Mouse (Mus musculus): ENCODE results near the gene Adamts9. TPM values are rescaled to one million over a fixed set of nuclear protein-coding genes. Genes with fewer than 3 reads are reported as not detected.
A peak's percentile ranks its signal among the peaks of the same experiment; 100 is the strongest.

Gene Adamts9
- polyA plus RNA-seq, 1 experiment, result 1.4 TPM

DNA sequence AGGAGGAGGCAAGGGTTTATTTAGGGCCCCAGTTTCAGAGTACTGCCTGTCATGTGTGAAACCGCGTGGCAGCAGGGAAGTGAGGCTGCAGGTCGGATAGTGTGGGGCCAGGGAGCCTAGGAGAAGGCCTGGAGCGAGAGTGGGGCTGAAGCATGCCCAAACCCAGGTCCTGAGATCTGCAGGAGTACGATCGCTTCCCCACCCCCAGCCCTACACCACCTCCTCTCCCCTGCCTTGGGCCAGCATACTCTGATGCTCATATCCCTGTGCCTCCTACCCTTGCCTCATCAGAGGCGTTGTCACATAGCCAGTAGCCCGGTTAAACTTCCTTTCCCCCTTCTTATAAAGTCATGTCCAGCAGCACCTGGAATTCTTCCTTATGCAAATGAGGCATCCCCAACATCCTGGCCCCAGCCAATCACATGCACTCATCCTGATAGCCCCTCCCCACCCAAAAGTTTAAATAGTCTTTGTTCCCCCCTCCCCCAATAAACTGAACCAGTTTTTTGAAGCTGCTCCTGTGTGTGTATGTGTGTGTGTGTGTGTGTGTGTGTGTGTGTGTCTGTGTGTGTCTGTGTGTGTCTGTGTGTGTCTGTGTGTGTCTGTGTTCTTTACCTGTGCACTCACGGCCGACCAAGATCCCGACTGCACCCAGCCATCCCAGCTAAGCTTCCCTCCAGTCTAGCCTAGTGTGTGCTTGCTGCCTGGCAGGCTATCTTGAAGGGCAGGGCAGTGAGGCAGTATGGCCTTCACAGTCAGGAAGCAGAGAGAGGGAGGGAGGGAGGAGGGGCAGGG, 164.0 kb downstream of the Adamts9 start:
- TF ChIP-seq POLR2A (IDR thresholded peaks at IDR 0.05; ENCODE audit: borderline replicate concordance, control insufficient read depth, low read depth, low read length) (no peak), CTCF (IDR thresholded peaks at IDR 0.05; ENCODE audit: control insufficient read depth, insufficient read depth, low read length) (no peak)
- H3K27ac ChIP-seq (ENCODE audit: control insufficient read depth, insufficient read depth, low read depth, low read length, poor library complexity), result no peak overlapping the region
- H3K4me3 ChIP-seq (replicated peaks; ENCODE audit: control insufficient read depth, low read depth, low read length), result no peak overlapping the region
- WGBS, result 79% methylated on average over 11 of the region's 11 CpGs
- H3K4me1 ChIP-seq (ENCODE audit: control insufficient read depth, insufficient read depth, low read length), result no peaks in the 10 kb centered on the region

DNA sequence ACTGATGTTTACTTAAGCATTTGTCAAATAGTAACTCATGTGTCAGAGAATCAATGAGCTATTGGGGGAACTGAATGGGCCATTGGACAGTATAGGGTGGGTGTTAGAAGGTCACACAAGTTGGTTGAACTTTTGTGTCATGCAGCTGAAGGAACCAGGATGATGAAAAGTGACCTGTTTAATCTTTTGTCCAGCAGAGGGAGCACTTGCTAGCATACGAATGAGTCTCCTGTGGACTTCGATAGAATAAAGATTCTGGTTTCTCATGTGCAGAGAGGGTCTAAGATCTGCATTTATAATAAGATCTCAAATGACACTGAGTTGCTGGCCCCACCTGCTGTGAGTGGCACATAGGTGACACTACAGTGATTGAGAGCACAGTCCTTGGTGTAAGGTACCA, 166.9 kb downstream of the Adamts9 start:
- Histone ChIP-seq H3K4me3 (replicated peaks; ENCODE audit: control insufficient read depth, low read depth, low read length) (no peak overlapping the region), H3K4me1 (ENCODE audit: control insufficient read depth, insufficient read depth, low read length) (no peaks in the 10 kb centered on the region), H3K27ac (ENCODE audit: control insufficient read depth, insufficient read depth, low read depth, low read length, poor library complexity) (no peak overlapping the region)
- WGBS, result 3% methylated on average over 2 of the region's 2 CpGs
- TF ChIP-seq CTCF (IDR thresholded peaks at IDR 0.05; ENCODE audit: control insufficient read depth, insufficient read depth, low read length), result no peak
- no peak for TF ChIP-seq POLR2A (IDR thresholded peaks at IDR 0.05; ENCODE audit: borderline replicate concordance, control insufficient read depth, low read depth, low read length)

DNA sequence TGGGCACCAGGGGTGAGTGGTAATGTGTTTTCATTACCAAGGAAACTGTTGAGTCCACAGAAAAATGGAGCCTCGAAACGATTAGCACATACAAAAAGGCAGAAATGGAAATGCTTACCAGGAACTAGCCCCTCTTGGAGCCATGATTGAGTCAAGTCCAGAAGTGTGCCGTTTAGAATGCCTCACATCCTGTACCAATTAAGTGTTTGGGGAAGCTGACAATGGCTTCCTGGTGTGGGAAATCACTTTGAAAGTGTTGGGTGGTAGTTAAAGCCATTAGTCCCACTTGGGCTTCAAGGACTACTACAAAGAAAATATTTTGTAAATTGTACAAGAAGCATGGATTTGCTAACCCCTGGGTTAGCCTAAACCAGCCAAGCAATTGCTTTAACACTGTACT, 180.9 kb downstream of the Adamts9 start:
- TF ChIP-seq CTCF (IDR thresholded peaks at IDR 0.05; ENCODE audit: control insufficient read depth, insufficient read depth, low read length) (no peak), POLR2A (IDR thresholded peaks at IDR 0.05; ENCODE audit: borderline replicate concordance, control insufficient read depth, low read depth, low read length) (no peak)
- 20% methylated on average over 3 of the region's 3 CpGs for WGBS
- Histone ChIP-seq H3K27ac (ENCODE audit: control insufficient read depth, insufficient read depth, low read depth, low read length, poor library complexity) (no peak overlapping the region), H3K4me1 (ENCODE audit: control insufficient read depth, insufficient read depth, low read length) (no peaks in the 10 kb centered on the region), H3K4me3 (replicated peaks; ENCODE audit: control insufficient read depth, low read depth, low read length) (no peak overlapping the region)

DNA sequence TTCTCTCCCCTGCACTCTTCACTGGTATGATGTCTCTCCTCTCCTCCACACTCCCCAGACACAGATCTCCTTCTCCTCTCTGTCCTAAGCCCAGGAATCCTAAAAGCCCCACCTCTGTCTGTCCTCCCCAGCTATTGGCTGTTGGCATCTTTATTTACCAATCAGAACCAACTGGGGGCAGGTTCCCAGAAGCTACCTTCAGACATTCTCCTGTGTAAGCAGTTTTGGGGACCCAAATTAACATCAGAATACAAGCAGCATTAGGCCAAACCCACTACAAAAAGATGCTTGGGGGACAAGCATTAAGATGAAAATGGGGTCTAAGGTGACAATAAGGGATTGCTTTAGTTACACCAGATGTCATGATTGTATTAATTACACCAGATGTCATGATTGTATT, 183.7 kb downstream of the Adamts9 start:
- Histone ChIP-seq H3K27ac (ENCODE audit: control insufficient read depth, insufficient read depth, low read depth, low read length, poor library complexity) (no peak overlapping the region), H3K4me3 (replicated peaks; ENCODE audit: control insufficient read depth, low read depth, low read length) (no peak overlapping the region), H3K4me1 (ENCODE audit: control insufficient read depth, insufficient read depth, low read length) (no peaks in the 10 kb centered on the region)
- TF ChIP-seq CTCF (IDR thresholded peaks at IDR 0.05; ENCODE audit: control insufficient read depth, insufficient read depth, low read length) (no peak), POLR2A (IDR thresholded peaks at IDR 0.05; ENCODE audit: borderline replicate concordance, control insufficient read depth, low read depth, low read length) (no peak)

DNA sequence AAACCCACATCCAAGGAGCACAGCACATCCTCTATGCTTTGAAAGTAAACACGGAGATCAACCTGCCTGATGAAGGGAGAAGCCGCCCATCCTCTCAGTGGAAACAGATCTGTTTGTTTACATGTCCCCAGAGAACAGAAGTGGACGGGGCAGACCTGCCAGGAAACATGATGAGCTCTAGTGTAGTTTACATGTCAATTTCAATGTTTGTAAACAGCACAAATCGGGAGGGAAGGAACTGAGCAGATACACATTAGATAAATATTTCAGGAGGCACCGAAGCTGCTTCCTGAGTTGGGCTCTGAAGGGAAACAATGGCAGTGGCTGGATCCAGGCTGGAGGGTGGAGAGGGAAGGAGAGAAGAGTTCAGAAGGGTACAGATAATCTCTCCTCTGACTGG, 187.5 kb downstream of the Adamts9 start:
- TF ChIP-seq CTCF (IDR thresholded peaks at IDR 0.05; ENCODE audit: control insufficient read depth, insufficient read depth, low read length), result no peak
- TF ChIP-seq POLR2A (IDR thresholded peaks at IDR 0.05; ENCODE audit: borderline replicate concordance, control insufficient read depth, low read depth, low read length), result no peak
- no peak overlapping the region for H3K27ac ChIP-seq (ENCODE audit: control insufficient read depth, insufficient read depth, low read depth, low read length, poor library complexity)
- H3K4me3 ChIP-seq (replicated peaks; ENCODE audit: control insufficient read depth, low read depth, low read length), result no peak overlapping the region
- 47% methylated on average over 5 of the region's 5 CpGs for WGBS
- no peaks in the 10 kb centered on the region for H3K4me1 ChIP-seq (ENCODE audit: control insufficient read depth, insufficient read depth, low read length)

DNA sequence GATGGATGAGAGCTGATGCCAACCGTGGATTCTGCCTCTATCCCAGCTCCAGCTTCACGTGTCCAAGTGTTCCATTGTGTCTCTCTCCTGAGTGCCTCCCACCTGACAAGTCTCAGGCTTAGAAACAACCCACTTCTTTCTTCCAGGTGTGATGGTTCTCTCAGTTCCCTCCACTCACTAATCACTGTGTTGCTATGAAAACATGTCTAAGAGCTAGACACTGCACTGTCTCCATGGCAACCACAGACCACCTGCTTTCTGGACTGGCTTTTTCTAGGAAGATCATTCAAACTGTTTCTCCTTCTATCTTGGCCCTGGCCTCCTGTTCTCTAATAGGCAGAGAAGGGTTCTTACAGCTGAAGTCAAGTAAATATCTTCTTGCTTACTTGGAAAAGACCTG, 190.6 kb downstream of the Adamts9 start:
- TF ChIP-seq POLR2A (IDR thresholded peaks at IDR 0.05; ENCODE audit: borderline replicate concordance, control insufficient read depth, low read depth, low read length), result no peak
- no peak for TF ChIP-seq CTCF (IDR thresholded peaks at IDR 0.05; ENCODE audit: control insufficient read depth, insufficient read depth, low read length)
- H3K4me1 ChIP-seq (ENCODE audit: control insufficient read depth, insufficient read depth, low read length), result no peaks in the 10 kb centered on the region
- H3K27ac ChIP-seq (ENCODE audit: control insufficient read depth, insufficient read depth, low read depth, low read length, poor library complexity), result no peak overlapping the region
- WGBS, result 88% methylated on average over 2 of the region's 2 CpGs
- H3K4me3 ChIP-seq (replicated peaks; ENCODE audit: control insufficient read depth, low read depth, low read length), result no peak overlapping the region

DNA sequence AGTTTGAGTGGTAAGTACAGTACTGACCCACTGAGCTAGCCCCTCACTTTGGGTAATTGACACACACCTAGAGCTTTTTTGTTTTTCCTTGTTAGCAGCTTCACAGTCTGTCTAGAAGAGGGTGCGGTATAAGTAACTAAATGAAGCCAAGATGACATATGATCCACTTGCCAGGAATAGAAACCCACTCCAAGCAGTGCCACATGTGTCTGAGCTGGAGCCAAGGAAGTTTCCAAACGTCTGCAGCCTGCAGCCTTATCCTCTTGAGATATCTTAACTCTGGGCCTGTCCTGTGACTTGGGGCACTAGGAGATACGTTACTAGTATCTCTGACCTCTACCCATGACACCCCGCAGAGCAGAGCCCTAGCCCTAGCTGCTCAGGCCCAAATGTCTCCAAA, 193.9 kb downstream of the Adamts9 start:
- TF ChIP-seq CTCF (IDR thresholded peaks at IDR 0.05; ENCODE audit: control insufficient read depth, insufficient read depth, low read length), result no peak
- TF ChIP-seq POLR2A (IDR thresholded peaks at IDR 0.05; ENCODE audit: borderline replicate concordance, control insufficient read depth, low read depth, low read length), result no peak
- H3K4me3 ChIP-seq (replicated peaks; ENCODE audit: control insufficient read depth, low read depth, low read length), result no peak overlapping the region
- no peaks in the 10 kb centered on the region for H3K4me1 ChIP-seq (ENCODE audit: control insufficient read depth, insufficient read depth, low read length)
- H3K27ac ChIP-seq (ENCODE audit: control insufficient read depth, insufficient read depth, low read depth, low read length, poor library complexity), result no peak overlapping the region
- 66% methylated on average over 4 of the region's 4 CpGs for WGBS

DNA sequence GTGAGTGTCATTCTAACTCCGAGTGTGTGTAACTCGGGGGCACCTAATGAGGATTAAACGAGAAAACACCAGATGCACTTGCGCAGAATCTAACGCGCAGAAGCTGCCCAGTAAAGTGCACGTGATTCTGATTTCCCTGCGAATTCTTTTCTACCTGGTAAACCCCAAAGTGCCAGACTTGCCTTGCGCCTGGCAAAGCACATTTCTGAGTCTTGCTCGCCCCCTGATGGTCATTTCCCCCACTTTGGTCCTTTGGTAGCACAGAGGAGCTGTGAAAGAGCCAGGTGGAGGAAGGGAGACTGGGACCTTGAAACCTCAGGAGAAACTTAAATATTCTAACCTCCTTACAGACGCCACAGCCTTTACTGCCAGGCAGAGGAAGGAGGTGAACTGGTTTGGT, 199.7 kb downstream of the Adamts9 start:
- no peak overlapping the region for H3K4me3 ChIP-seq (replicated peaks; ENCODE audit: control insufficient read depth, low read depth, low read length)
- TF ChIP-seq POLR2A (IDR thresholded peaks at IDR 0.05; ENCODE audit: borderline replicate concordance, control insufficient read depth, low read depth, low read length) (no peak), CTCF (IDR thresholded peaks at IDR 0.05; ENCODE audit: control insufficient read depth, insufficient read depth, low read length) (peak; percentile 3; the same call in 1 of the 2 replicates)
- H3K27ac ChIP-seq (ENCODE audit: control insufficient read depth, insufficient read depth, low read depth, low read length, poor library complexity), result no peak overlapping the region
- 19% methylated on average over 11 of the region's 11 CpGs for WGBS
- H3K4me1 ChIP-seq (ENCODE audit: control insufficient read depth, insufficient read depth, low read length), result no peaks in the 10 kb centered on the region

DNA sequence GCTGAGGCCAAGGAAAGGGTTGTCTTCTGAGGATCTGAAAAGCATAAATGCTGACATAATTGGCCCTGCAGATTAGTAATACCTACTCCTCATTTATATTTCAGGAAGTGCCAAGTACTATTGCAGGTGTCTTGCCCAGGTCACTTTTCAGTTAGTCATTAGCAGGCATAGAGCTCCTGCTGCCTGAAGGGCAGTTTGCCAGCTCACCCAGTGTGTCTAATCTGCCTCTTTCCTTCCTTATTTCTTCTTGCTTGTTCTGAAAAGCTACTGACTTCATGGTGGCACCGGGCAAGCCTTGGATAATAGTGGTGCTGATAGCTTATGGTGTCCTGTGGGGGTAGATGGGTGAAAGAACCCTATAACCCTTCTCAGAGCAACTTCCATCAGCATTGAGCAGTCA, 206.2 kb downstream of the Adamts9 start:
- no peaks in the 10 kb centered on the region for H3K4me1 ChIP-seq (ENCODE audit: control insufficient read depth, insufficient read depth, low read length)
- H3K27ac ChIP-seq (ENCODE audit: control insufficient read depth, insufficient read depth, low read depth, low read length, poor library complexity), result no peak overlapping the region
- 36% methylated on average over 1 of the region's 1 CpGs for WGBS
- TF ChIP-seq POLR2A (IDR thresholded peaks at IDR 0.05; ENCODE audit: borderline replicate concordance, control insufficient read depth, low read depth, low read length) (no peak), CTCF (IDR thresholded peaks at IDR 0.05; ENCODE audit: control insufficient read depth, insufficient read depth, low read length) (no peak)
- no peak overlapping the region for H3K4me3 ChIP-seq (replicated peaks; ENCODE audit: control insufficient read depth, low read depth, low read length)
